Mouse (Mus musculus) Patski (cell line): Measurements from ENCODE around the gene Sepsecs. TPM values are rescaled to one million over a fixed set of nuclear protein-coding genes. Genes with fewer than 3 reads are reported as not detected.
A peak's percentile ranks its signal among the peaks of the same experiment; 100 is the strongest.

ENCODE experiments used
- ATAC-seq: fragments of 100-300 bp; one replicate; pipeline ENCODE4 v1.8.0; 2021
- CTCF ChIA-PET: fragments of 350-600 bp; sonication (Branson Sonifier 250); formaldehyde crosslinking; loops from one replicate; lab custom pipeline; 2022; ENCODE audit warnings: inconsistent platforms; lab: Charles Lee
- POLR2A ChIA-PET: fragments of 350-600 bp; sonication (Branson Sonifier 250); formaldehyde crosslinking; loops from one replicate; lab custom pipeline; 2022; ENCODE audit warnings: antibody characterized with exemption, inconsistent platforms; lab: Charles Lee
- DNase-seq: peaks from one replicate; pipeline ENCODE4 v3.0.0-alpha.2; 2011; ENCODE audit warnings: low read depth, low spot score
- H3K27me3 ChIP-seq: fragments of 371-371 bp; one replicate; pipeline ENCODE4 v1.5.1; 2021
- CTCF ChIP-seq: fragments of 100-300 bp; IDR thresholded peaks from one replicate; pipeline ENCODE4 v1.5.1; 2021
- in situ Hi-C: fragments of 300-500 bp; cut with MboI; formaldehyde crosslinking; loops from 3 replicates; pipeline ENCODE4 v1.11.1; 2018; ENCODE audit warnings: low pct_unique_long_range_greater_than_20kb, mixed read lengths
- polyA plus RNA-seq: library from polyadenylated mRNA; unstranded; gene quantifications from one replicate; pipeline ENCODE4 v1.2.3, GENCODE M21; 2021

Sepsecs gene
- polyA plus RNA-seq, 1 experiment from 2014 or later = 12.8 TPM

DNA sequence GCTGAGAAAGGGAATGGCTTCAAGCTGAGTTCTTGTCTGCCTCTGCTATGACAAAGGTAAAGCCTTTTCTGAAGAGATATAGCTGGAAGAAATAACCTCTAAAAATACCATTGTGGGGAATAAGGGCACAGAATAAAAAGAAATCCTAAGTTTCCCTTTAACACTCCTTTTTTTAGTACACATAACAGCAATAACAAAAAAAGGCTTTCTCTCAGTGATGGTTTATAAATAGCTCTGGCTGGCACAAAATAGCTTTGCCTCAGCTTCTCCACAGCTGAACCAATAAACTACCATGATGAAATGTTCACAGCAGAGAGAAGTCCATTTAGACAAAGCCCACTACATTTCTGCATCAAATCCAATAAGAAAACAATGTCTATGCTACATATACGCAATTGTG, 17.4 kb downstream of the Sepsecs start:
- ChIA-PET POLR2A (interaction anchor here (0.7 to 1.2 kb wide), 2 partner anchors 9 to 131 kb away, joined by 3 read pairs; no protein-coding TSS in a partner anchor), CTCF (interaction anchor here (0.8 to 1.3 kb wide), 4 partner anchors 8 to 150 kb away, joined by 3 to 8 read pairs (median 4); no protein-coding TSS in a partner anchor)
- no peak for ATAC-seq
- in situ Hi-C loops = loop anchor here (10.0 kb wide), 1 partner anchor 527 kb away; no protein-coding TSS in a partner anchor
- no peak for DNase-seq
- no peaks in the 10 kb centered on the region for H3K27me3 ChIP-seq
- no peak for TF ChIP-seq CTCF

GRCm38 (mm10) chr5:52643947-52644840, 25.3 kb downstream of the Sepsecs start:
- ChIA-PET CTCF (interaction anchor here (0.6 to 3.3 kb wide), 5 partner anchors 9 to 1090 kb away, joined by 3 to 11 read pairs (median 3); no protein-coding TSS in a partner anchor), POLR2A (interaction anchor here (0.6 to 0.9 kb wide), 2 partner anchors 8 to 10 kb away, joined by 3 to 7 read pairs; no protein-coding TSS in a partner anchor)
- in situ Hi-C loops = no loop called here
- no peak for TF ChIP-seq CTCF
- no peaks in the 10 kb centered on the region for H3K27me3 ChIP-seq
- no peak for DNase-seq
- no peak for ATAC-seq

DNA sequence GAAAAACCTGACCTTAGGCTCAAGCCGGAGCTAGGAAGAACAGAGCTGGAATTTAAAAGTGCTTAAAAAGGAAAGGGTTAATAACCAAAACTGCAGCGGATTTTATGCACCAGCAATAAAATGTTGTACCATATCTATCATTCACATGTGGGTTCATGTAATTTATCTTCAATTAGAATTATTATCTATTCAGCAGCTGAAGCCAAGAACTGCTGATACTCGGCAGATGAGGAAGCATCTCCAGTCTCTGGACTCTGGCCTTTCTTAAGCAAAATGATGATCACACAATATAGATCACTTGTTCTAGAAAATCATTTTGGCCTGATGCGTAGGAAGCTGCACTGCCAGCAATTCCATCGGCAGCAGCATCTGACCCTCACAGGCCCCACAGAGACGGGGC, 27.8 kb downstream of the Sepsecs start:
- ATAC-seq (no peak), DNase-seq (no peak)
- POLR2A ChIA-PET = no interaction called here
- CTCF ChIA-PET = interaction anchor here (0.9 to 1.5 kb wide), 2 partner anchors 9 to 10 kb away, joined by 3 read pairs; no protein-coding TSS in a partner anchor
- in situ Hi-C loops = no loop called here
- no peaks in the 10 kb centered on the region for H3K27me3 ChIP-seq
- TF ChIP-seq CTCF = no peak

DNA sequence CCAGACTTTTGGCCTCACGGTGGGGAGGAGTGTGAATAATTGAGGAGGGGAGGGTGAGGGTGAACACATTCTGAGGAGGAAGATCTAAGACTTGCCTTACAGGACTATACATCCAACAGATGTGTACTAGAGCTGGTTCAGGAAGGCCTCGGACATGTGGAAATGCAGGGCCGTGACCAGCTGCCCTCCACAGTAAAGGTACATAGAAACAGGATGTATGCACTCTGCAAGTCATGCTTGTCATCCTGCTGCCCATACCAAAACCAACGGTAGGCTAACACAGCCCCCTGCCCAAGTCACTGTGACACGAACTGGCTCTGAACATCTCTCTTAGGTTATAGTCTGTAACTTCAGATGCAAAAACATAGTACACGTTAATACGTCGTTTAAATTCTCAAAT, 30.6 kb downstream of the Sepsecs start:
- no peak for TF ChIP-seq CTCF
- ChIA-PET CTCF (no interaction called here), POLR2A (no interaction called here)
- no peaks in the 10 kb centered on the region for H3K27me3 ChIP-seq
- no peak for ATAC-seq
- no peak for DNase-seq
- in situ Hi-C loops = no loop called here

GRCm38 (mm10) chr5:52638006-52638405, 31.5 kb downstream of the Sepsecs start:
- CTCF ChIA-PET = interaction anchor here (1.7 kb wide), 1 partner anchor 18 kb away, joined by 7 read pairs; no protein-coding TSS in a partner anchor
- DNase-seq = no peak
- POLR2A ChIA-PET = interaction anchor here (1.3 kb wide), 1 partner anchor 13 kb away, joined by 6 read pairs; no protein-coding TSS in a partner anchor
- in situ Hi-C loops = no loop called here
- H3K27me3 ChIP-seq = no peaks in the 10 kb centered on the region
- no peak for TF ChIP-seq CTCF
- ATAC-seq = no peak

DNA sequence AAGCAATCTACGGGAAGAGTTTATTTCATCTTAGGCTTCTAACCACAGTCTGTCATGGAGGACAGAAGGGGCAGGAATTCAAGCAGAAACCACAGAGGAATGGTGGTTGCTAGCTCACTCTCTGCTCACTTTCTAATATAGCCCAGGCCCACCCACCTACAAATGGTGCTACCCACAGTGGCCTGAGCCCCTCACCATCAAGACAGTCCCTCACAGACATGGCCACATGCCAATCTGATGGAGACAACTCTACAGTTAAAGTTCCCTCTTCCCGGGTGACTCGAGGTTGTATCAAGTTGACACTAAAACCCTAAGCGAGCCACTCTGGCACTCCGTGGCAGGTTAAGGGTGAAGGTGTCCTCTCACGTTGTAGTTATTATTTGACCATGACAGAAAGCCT, 32.6 kb downstream of the Sepsecs start:
- H3K27me3 ChIP-seq = no peaks in the 10 kb centered on the region
- POLR2A ChIA-PET = interaction anchor here (0.6 to 1.3 kb wide), 3 partner anchors 14 to 395 kb away, joined by 3 to 6 read pairs (median 3); no protein-coding TSS in a partner anchor
- no peak for ATAC-seq
- CTCF ChIA-PET = interaction anchor here (0.6 to 1.7 kb wide), 2 partner anchors 19 to 456 kb away, joined by 3 to 7 read pairs; no protein-coding TSS in a partner anchor
- in situ Hi-C loops = no loop called here
- DNase-seq = no peak
- no peak for TF ChIP-seq CTCF

- POLR2A ChIA-PET = interaction anchor here (0.6 kb wide), 2 partner anchors 245 to 394 kb away, joined by 3 read pairs; no protein-coding TSS in a partner anchor
Measured at GRCm38 (mm10) chr5:52636025-52636755, 33.3 kb downstream of the Sepsecs start.

DNA sequence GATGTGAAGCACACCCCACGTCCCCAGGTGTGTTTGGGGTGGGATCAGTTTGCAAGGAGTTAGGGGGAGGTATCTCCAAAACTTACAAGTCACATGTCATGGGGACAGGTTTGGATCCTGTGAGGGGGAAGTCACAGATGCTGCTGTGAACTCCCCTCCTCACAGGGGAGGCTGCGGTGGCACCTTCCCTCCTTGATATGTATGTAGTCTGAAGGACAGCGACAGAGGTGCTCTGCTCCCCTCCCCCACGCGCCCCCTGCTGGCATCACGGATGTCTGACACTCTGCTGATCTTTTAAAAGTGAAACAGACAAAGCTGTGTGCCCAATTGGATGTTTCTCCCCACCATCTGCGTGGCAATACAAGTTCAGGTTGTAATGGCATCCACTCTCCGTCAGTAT, 35.5 kb downstream of the Sepsecs start:
- no peaks in the 10 kb centered on the region for H3K27me3 ChIP-seq
- no peak for ATAC-seq
- no peak for DNase-seq
- in situ Hi-C loops = no loop called here
- ChIA-PET POLR2A (interaction anchor here (0.7 to 1.1 kb wide), 2 partner anchors 10 to 23 kb away, joined by 3 to 7 read pairs; no protein-coding TSS in a partner anchor), CTCF (interaction anchor here (0.8 to 1.8 kb wide), 8 partner anchors 11 to 187 kb away, joined by 3 to 6 read pairs (median 4); no protein-coding TSS in a partner anchor)
- TF ChIP-seq CTCF = peak; percentile 77

More at GRCm38 (mm10) chr5:52636025-52636755, 33.3 kb downstream of the Sepsecs start:
- TF ChIP-seq CTCF = no peak
- DNase-seq = no peak
- H3K27me3 ChIP-seq = no peaks in the 10 kb centered on the region
- CTCF ChIA-PET = interaction anchor here (0.6 kb wide), 1 partner anchor 455 kb away, joined by 3 read pairs; no protein-coding TSS in a partner anchor
- in situ Hi-C loops = no loop called here
- no peak for ATAC-seq

DNA sequence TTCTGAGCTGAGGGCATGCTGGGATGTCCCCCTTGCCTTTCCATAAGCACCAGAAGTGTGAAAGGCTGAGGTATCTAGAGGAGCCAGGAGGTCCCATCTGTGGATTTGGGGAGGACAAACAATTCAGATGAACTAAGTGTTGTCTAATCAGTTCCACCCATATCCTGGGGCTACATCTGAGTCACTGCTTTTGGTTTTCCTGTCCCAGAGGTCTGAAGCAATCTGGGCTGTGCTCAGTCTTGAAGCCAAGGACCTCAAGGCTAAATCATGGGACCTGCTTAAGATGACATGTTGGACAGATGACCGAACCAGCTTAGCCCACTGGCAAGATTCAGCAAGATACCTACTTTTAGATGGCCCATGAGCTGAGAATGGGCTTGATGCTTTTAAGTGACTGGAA, 39.0 kb downstream of the Sepsecs start:
- no peak for ATAC-seq
- POLR2A ChIA-PET = no interaction called here
- in situ Hi-C loops = no loop called here

DNA sequence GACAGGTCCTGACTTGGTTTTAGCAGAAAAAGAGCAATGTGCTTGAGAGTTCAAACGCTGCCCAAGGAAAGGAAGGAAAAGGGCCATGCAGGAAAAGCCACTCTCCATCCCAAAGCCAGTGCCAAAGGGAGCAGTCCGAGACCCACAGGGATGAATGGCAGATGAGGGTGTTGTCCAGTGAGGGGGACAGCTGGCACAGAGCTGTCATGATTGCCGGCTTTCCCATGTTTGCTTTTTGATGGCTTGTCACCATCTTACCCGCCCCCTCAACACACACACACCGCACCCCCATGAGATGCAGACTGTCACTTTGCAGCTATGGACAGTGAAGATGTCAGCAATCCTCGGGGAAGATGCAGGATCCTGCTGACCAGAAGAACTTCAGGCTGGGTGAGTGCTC, 40.3 kb downstream of the Sepsecs start:
- CTCF ChIA-PET = no interaction called here
- in situ Hi-C loops = no loop called here
- no peaks in the 10 kb centered on the region for H3K27me3 ChIP-seq
- DNase-seq (no peak), ATAC-seq (no peak)
- TF ChIP-seq CTCF = no peak
- POLR2A ChIA-PET = no interaction called here

More for the DNA sequence above, 39.0 kb downstream of the Sepsecs start:
- no peak for DNase-seq
- no peaks in the 10 kb centered on the region for H3K27me3 ChIP-seq
- CTCF ChIA-PET = interaction anchor here (1.0 to 1.4 kb wide), 4 partner anchors 17 to 95 kb away, joined by 3 to 4 read pairs (median 3); no protein-coding TSS in a partner anchor
- TF ChIP-seq CTCF = no peak
